Mouse (Mus musculus): ENCODE results near the gene Olfr430.
"Not testable (repeated sequence)": the region's sequence is repeated elsewhere in the genome, so short reads cannot be mapped to it uniquely, and the experiment has no call there.

Olfr430 gene

GRCm38 (mm10) chr1:174066305-174066704 is at the start of gene Olfr430:
Gene Olfr430, plus strand, starts transcription at chr1:174066605.
- in situ Hi-C loops (cut with MboI, MseI), result no loop called here

GRCm38 (mm10) chr1:174031698-174032097 is 34.7 kb upstream of the Olfr430 start, which contains the start of gene Ifi205:
Gene Ifi205, minus strand, starts transcription at chr1:174031810.
- in situ Hi-C loops (cut with MboI, MseI), result no loop called here

GRCm38 (mm10) chr1:174035841-174036240 is 30.6 kb upstream of the Olfr430 start:
- in situ Hi-C loops (cut with MboI, MseI), result no loop called here

- in situ Hi-C loops (cut with MboI, MseI), result no loop called here
Observed at GRCm38 (mm10) chr1:174038480-174038879, 27.9 kb upstream of the Olfr430 start.

GRCm38 (mm10) chr1:174040523-174041177 is 25.8 kb upstream of the Olfr430 start, which contains the start of gene Olfr433:
Gene Olfr433, plus strand, starts transcription at chr1:174040705.
- in situ Hi-C loops (cut with MboI, MseI), result no loop called here

GRCm38 (mm10) chr1:174042091-174042884 is 24.1 kb upstream of the Olfr430 start:
- in situ Hi-C loops (cut with MboI, MseI), result not testable (repeated sequence)

GRCm38 (mm10) chr1:174044431-174044830 is 22.0 kb upstream of the Olfr430 start:
- in situ Hi-C loops (cut with MboI, MseI), result no loop called here

- in situ Hi-C loops (cut with MboI, MseI), result not testable (repeated sequence)
Observed at GRCm38 (mm10) chr1:174048227-174048626, 18.2 kb upstream of the Olfr430 start.

- in situ Hi-C loops (cut with MboI, MseI), result no loop called here
Observed at GRCm38 (mm10) chr1:174048893-174049292, 17.5 kb upstream of the Olfr430 start, which contains the start of gene Olfr432. Gene Olfr432, plus strand, starts transcription at chr1:174049205.

GRCm38 (mm10) chr1:174049357-174049756 is 17.0 kb upstream of the Olfr430 start:
- in situ Hi-C loops (cut with MboI, MseI), result not testable (repeated sequence)

- in situ Hi-C loops (cut with MboI, MseI), result no loop called here
Observed at GRCm38 (mm10) chr1:174050532-174050931, 15.9 kb upstream of the Olfr430 start.

GRCm38 (mm10) chr1:174051515-174051914 is 14.9 kb upstream of the Olfr430 start:
- in situ Hi-C loops (cut with MboI, MseI), result no loop called here

- in situ Hi-C loops (cut with MboI, MseI), result no loop called here
Observed at GRCm38 (mm10) chr1:174051931-174052536, 14.4 kb upstream of the Olfr430 start.

GRCm38 (mm10) chr1:174052981-174053380 is 13.4 kb upstream of the Olfr430 start:
- in situ Hi-C loops (cut with MboI, MseI), result no loop called here

- in situ Hi-C loops (cut with MboI, MseI), result no loop called here
Observed at GRCm38 (mm10) chr1:174055248-174055647, 11.2 kb upstream of the Olfr430 start.

GRCm38 (mm10) chr1:174084031-174084430 is 17.6 kb downstream of the Olfr430 start, which contains the start of gene Olfr429:
Gene Olfr429, plus strand, starts transcription at chr1:174084331.
- in situ Hi-C loops (cut with MboI, MseI), result no loop called here

GRCm38 (mm10) chr1:174096591-174096990 is 30.2 kb downstream of the Olfr430 start, which contains the start of gene Olfr427:
Gene Olfr427, plus strand, starts transcription at chr1:174096891.
- in situ Hi-C loops (cut with MboI, MseI), result no loop called here

- in situ Hi-C loops (cut with MboI, MseI), result no loop called here
Observed at GRCm38 (mm10) chr1:174103735-174104134, 37.3 kb downstream of the Olfr430 start.

- in situ Hi-C loops (cut with MboI, MseI), result no loop called here
Observed at GRCm38 (mm10) chr1:174121062-174121461, 54.7 kb downstream of the Olfr430 start, which contains the start of gene Olfr231. Gene Olfr231, minus strand, starts transcription at chr1:174121162.
